Mouse (Mus musculus): ENCODE data around the gene Prrx2. TPM values are rescaled to one million over a fixed set of nuclear protein-coding genes. Genes with fewer than 3 reads are reported as not detected.
"Not testable (repeated sequence)": the region's sequence is repeated elsewhere in the genome, so short reads cannot be mapped to it uniquely, and the experiment has no call there.

Gene Prrx2
- total RNA-seq, 2 experiments from 2014 or later = 0.33 to 1.8 TPM

GRCm38 (mm10) chr2:30904991-30905390 is 70.2 kb downstream of the Prrx2 start:
- no peak for DNase-seq (ENCODE audit: low spot score in 2 of 2)

GRCm38 (mm10) chr2:30905906-30906305 is 71.1 kb downstream of the Prrx2 start:
- DNase-seq (ENCODE audit: low spot score in 2 of 2) = no peak

GRCm38 (mm10) chr2:30906641-30907040 is 71.9 kb downstream of the Prrx2 start:
- no peak for DNase-seq (ENCODE audit: low spot score in 2 of 2)

GRCm38 (mm10) chr2:30912291-30912773 is 77.6 kb downstream of the Prrx2 start:
- peak in 1 of 2 experiments; percentile 71 for DNase-seq (ENCODE audit: low spot score in 2 of 2)

- DNase-seq (ENCODE audit: low spot score in 2 of 2) = no peak
These were observed 78.2 kb downstream of the Prrx2 start for GRCm38 (mm10) chr2:30913022-30913421.

GRCm38 (mm10) chr2:30914836-30915235 is 80.1 kb downstream of the Prrx2 start:
- no peak for DNase-seq (ENCODE audit: low spot score in 2 of 2)

- DNase-seq (ENCODE audit: low spot score in 2 of 2) = no peak
These were observed 80.6 kb downstream of the Prrx2 start for GRCm38 (mm10) chr2:30915376-30915775.

- not testable (repeated sequence) for DNase-seq (ENCODE audit: low spot score in 2 of 2)
These were observed 81.2 kb downstream of the Prrx2 start for GRCm38 (mm10) chr2:30915933-30916332.

- no peak for DNase-seq (ENCODE audit: low spot score in 2 of 2)
These were observed 82.9 kb downstream of the Prrx2 start for GRCm38 (mm10) chr2:30917649-30918048.

GRCm38 (mm10) chr2:30918126-30918525 is 83.4 kb downstream of the Prrx2 start:
- DNase-seq (ENCODE audit: low spot score in 2 of 2) = no peak

- no peak for DNase-seq (ENCODE audit: low spot score in 2 of 2)
These were observed 84.1 kb downstream of the Prrx2 start for GRCm38 (mm10) chr2:30918780-30919329.

GRCm38 (mm10) chr2:30920216-30920615 is 85.4 kb downstream of the Prrx2 start:
- no peak for DNase-seq (ENCODE audit: low spot score in 2 of 2)

GRCm38 (mm10) chr2:30923099-30923498 is 88.3 kb downstream of the Prrx2 start:
- no peak for DNase-seq (ENCODE audit: low spot score in 2 of 2)

- DNase-seq (ENCODE audit: low spot score in 2 of 2) = no peak
These were observed 90.4 kb downstream of the Prrx2 start for GRCm38 (mm10) chr2:30925181-30925580.

- no peak for DNase-seq (ENCODE audit: low spot score in 2 of 2)
These were observed 91.6 kb downstream of the Prrx2 start for GRCm38 (mm10) chr2:30926381-30926780.

GRCm38 (mm10) chr2:30927151-30927781 is 92.5 kb downstream of the Prrx2 start:
- DNase-seq (ENCODE audit: low spot score in 2 of 2) = no peak

GRCm38 (mm10) chr2:30927844-30928628 is 93.3 kb downstream of the Prrx2 start:
- peak; percentile 83 to 85 for DNase-seq (ENCODE audit: low spot score in 2 of 2)

GRCm38 (mm10) chr2:30928893-30929482 is 94.2 kb downstream of the Prrx2 start:
- DNase-seq (ENCODE audit: low spot score in 2 of 2) = peak in 1 of 2 experiments; percentile 38

- DNase-seq (ENCODE audit: low spot score in 2 of 2) = peak; percentile 69 to 74
These were observed 94.8 kb downstream of the Prrx2 start, which contains the start of gene Ptges for GRCm38 (mm10) chr2:30929483-30930045. Gene Ptges (minus strand): TSS chr2:30929863.

- DNase-seq (ENCODE audit: low spot score in 2 of 2) = not testable (repeated sequence)
These were observed 96.1 kb downstream of the Prrx2 start for GRCm38 (mm10) chr2:30930846-30931245.
